Mouse (Mus musculus) forebrain, embryonic 12.5 days (tissue): Measurements from ENCODE around the gene Dlx3. TPM values are rescaled to one million over a fixed set of nuclear protein-coding genes. Genes with fewer than 3 reads are reported as not detected.

Experiments
- ATAC-seq: fragments of 200-750 bp; cut with Nextera tagmentation; 2 replicates; pipeline ENCODE4 v1.8.0; 2017; ENCODE audit warnings: moderate TSS enrichment; ENCODE audit not compliant: low FRiP score
- H3K27ac ChIP-seq: fragments of 300-500 bp; sonication (generic); 2 replicates; pipeline ENCODE4 v1.5.1; 2016; ENCODE audit warnings: mild to moderate bottlenecking
- H3K27me3 ChIP-seq: fragments of 300-500 bp; sonication (generic); 2 replicates; pipeline ENCODE4 v1.6.1; 2016; ENCODE audit warnings: mild to moderate bottlenecking
- H3K36me3 ChIP-seq: fragments of 300-500 bp; sonication (generic); replicated peaks from 2 replicates; pipeline ENCODE4 v1.6.1; 2016; ENCODE audit warnings: mild to moderate bottlenecking
- H3K4me1 ChIP-seq: fragments of 300-500 bp; sonication (generic); 2 replicates; pipeline ENCODE4 v1.6.1; 2016
- H3K4me2 ChIP-seq: fragments of 300-500 bp; sonication (generic); 2 replicates; pipeline ENCODE4 v1.6.1; 2016; ENCODE audit warnings: mild to moderate bottlenecking, moderate library complexity
- H3K4me3 ChIP-seq: fragments of 300-500 bp; sonication (generic); replicated peaks from 2 replicates; pipeline ENCODE4 v1.5.1; 2016; ENCODE audit warnings: mild to moderate bottlenecking
- H3K9ac ChIP-seq: fragments of 300-500 bp; sonication (generic); 2 replicates; pipeline ENCODE4 v1.6.1; 2016; ENCODE audit warnings: mild to moderate bottlenecking
- H3K9me3 ChIP-seq: fragments of 300-500 bp; sonication (generic); 2 replicates; pipeline ENCODE4 v1.6.1; 2016
- WGBS: fragments of 180-500 bp; shearing (Covaris S2); methylation state at CpG from one replicate; pipeline ENCODE4 v1.1.7; 2016; 5-methylcytosine and 5-hydroxymethylcytosine counted together
- polyA plus RNA-seq: library from polyadenylated mRNA; unstranded; fragments of >200 nt; fragmentation: Nextera tagmentation; extraction: Ambion mirVana; gene quantifications from 2 replicates; pipeline ENCODE4 v1.2.1, GENCODE M21; 2016

Dlx3 gene
- polyA plus RNA-seq, 1 experiment from 2014 or later: 1.0 TPM

GRCm38 (mm10) chr11:95139871-95140270 is 20.0 kb downstream of the Dlx3 start:
- 50% methylated on average over 5 of the region's 5 CpGs for WGBS
- Histone ChIP-seq H3K9me3 (no peaks in the 10 kb centered on the region), H3K27ac (no peak overlapping the region), H3K4me2 (no peak overlapping the region), H3K4me3 (no peak overlapping the region), H3K9ac (no peak overlapping the region), H3K27me3 (peaks cover 97% of the 10 kb centered on the region), H3K36me3 (no peaks in the 10 kb centered on the region), H3K4me1 (peaks cover 34% of the 10 kb centered on the region)
- no peak for ATAC-seq

GRCm38 (mm10) chr11:95142258-95142657 is 22.3 kb downstream of the Dlx3 start:
- 12% methylated on average over 10 of the region's 10 CpGs for WGBS
- Histone ChIP-seq H3K27me3 (peaks cover 100% of the 10 kb centered on the region), H3K4me1 (peaks cover 44% of the 10 kb centered on the region), H3K27ac (no peak overlapping the region), H3K9me3 (no peaks in the 10 kb centered on the region), H3K4me2 (no peak overlapping the region), H3K36me3 (no peaks in the 10 kb centered on the region), H3K4me3 (no peak overlapping the region), H3K9ac (no peak overlapping the region)
- no peak for ATAC-seq

DNA sequence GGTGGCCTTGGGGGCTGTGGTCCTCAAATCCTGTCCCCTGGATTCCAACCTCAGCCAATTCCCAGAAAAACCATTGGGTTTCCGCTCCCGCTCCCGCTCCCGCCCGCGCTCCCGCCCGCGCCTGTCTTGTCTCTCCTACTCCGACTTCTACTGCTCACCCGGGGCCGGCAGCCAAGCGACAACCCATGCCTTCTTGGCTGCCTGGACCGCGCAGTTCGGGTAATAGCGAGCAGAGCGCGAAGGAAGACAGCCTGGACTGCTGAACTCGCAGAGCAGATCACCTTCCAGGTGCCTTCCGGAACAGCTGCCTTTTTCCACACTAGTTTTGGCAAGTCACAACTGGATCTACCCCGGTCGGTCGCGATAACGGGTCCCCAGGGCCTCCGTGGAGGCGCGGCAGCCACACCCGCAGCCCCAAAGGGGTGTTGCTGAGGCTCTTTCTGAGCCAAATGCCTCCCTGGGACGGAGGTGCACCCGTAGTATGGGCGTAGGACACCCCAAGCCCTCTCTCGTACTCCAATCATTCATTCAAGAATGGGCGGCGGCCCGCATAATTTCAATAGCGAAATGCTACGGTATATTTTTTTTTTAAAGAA is 23.2 kb downstream of the Dlx3 start:
- Histone ChIP-seq H3K4me2 (no peak overlapping the region; the same call in 1 of the 2 replicates), H3K4me1 (peaks cover 37% of the 10 kb centered on the region), H3K27ac (no peak overlapping the region), H3K9me3 (no peaks in the 10 kb centered on the region), H3K27me3 (peaks cover 100% of the 10 kb centered on the region), H3K9ac (no peak overlapping the region), H3K4me3 (peak overlapping the region; percentile 2; the same call in 1 of the 2 replicates), H3K36me3 (no peaks in the 10 kb centered on the region)
- WGBS: 4% methylated on average over 39 of the region's 39 CpGs
- ATAC-seq: no peak

DNA sequence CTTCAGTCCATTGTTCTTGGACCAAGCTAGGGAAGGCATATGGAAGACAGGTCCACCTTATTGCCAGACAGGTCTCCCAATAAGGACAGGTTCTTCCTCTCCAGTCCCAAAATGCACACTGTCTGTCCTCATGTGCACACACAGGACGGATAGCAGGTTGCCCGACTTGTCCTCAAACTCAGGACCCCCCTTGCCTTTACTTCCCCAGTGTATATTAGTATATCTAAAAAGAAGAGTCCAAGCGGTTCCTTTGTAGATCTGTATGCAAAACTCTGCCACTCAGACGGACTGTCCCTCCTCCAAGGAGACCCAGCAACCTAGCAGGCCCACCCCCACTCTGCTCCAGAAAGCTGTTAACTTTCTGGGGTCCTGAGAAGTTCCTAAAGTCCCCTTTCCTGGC is 23.7 kb downstream of the Dlx3 start:
- ATAC-seq: no peak
- 3% methylated on average over 4 of the region's 4 CpGs for WGBS
- Histone ChIP-seq H3K36me3 (no peaks in the 10 kb centered on the region), H3K9ac (no peak overlapping the region), H3K4me3 (no peak overlapping the region), H3K4me2 (no peak overlapping the region), H3K27me3 (peaks cover 100% of the 10 kb centered on the region), H3K9me3 (no peaks in the 10 kb centered on the region), H3K27ac (no peak overlapping the region), H3K4me1 (peaks cover 31% of the 10 kb centered on the region)

- Histone ChIP-seq H3K9me3 (no peaks in the 10 kb centered on the region), H3K9ac (no peak overlapping the region), H3K4me2 (no peak overlapping the region), H3K27me3 (peaks cover 100% of the 10 kb centered on the region), H3K4me3 (no peak overlapping the region), H3K27ac (no peak overlapping the region), H3K36me3 (no peaks in the 10 kb centered on the region), H3K4me1 (peaks cover 24% of the 10 kb centered on the region)
- ATAC-seq: no peak
- 9% methylated on average over 9 of the region's 9 CpGs for WGBS
These were observed 24.4 kb downstream of the Dlx3 start for GRCm38 (mm10) chr11:95144091-95144945.

GRCm38 (mm10) chr11:95144946-95145483 is 25.1 kb downstream of the Dlx3 start:
- Histone ChIP-seq H3K27me3 (peaks cover 100% of the 10 kb centered on the region), H3K4me1 (peaks cover 22% of the 10 kb centered on the region), H3K9me3 (no peaks in the 10 kb centered on the region), H3K4me2 (peak overlapping the region; percentile 55), H3K36me3 (no peaks in the 10 kb centered on the region), H3K4me3 (peak overlapping the region; percentile 35), H3K27ac (no peak overlapping the region), H3K9ac (no peak overlapping the region)
- under 1% methylated on average over 34 of the region's 34 CpGs for WGBS
- no peak for ATAC-seq

DNA sequence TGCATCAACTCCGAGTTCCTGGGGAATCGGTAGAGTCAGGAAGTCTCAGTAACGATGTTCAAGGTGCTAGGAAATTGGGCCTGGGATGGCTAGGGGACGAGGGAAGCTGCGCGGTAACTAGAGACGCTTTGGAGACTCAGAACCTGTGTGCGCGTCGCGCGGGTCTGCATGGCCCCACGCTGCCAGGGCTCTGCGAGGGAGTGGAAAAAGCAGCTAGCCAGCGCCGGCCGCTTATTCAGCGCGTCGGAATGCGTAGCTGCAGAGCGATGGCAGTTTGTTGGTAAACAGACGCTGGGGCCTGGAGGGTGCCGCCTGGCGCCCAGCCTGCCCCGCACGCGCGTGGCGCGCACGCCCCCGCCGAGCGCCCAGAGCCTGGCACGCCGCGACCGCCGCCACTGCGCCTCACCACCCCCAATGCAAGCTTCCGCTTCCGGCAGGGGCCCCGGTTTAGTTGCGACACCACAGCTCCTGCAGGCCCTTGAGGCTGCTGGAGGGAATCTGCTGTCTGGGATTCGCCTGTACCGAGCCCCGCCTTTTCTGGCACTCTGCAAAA is 26.0 kb downstream of the Dlx3 start, which contains the start of gene Dlx4:
Gene Dlx4 (minus strand): TSS at position 413 of the 553 bp plus-strand sequence.
- Histone ChIP-seq H3K9ac (0 out of 2 replicates have a peak within 1 kb of the TSS, but pooled peaks have one; percentile 13), H3K4me1 (peaks cover 22% of the 10 kb centered on the region), H3K27ac (no peak within 1 kb of the TSS), H3K36me3 (no peaks in the 10 kb centered on the region), H3K27me3 (peaks cover 100% of the 10 kb centered on the region), H3K9me3 (no peaks in the 10 kb centered on the region), H3K4me2 (peak within 1 kb of the TSS; percentile 55), H3K4me3 (peak within 1 kb of the TSS; percentile 35)
- ATAC-seq: no peak
- WGBS: under 1% methylated on average over 48 of the region's 48 CpGs

- H3K4me3 ChIP-seq: no peak overlapping the region
- H3K9ac ChIP-seq: no peak overlapping the region
- WGBS: 2% methylated on average over 9 of the region's 9 CpGs
- peaks cover 14% of the 10 kb centered on the region for H3K4me1 ChIP-seq
- no peak overlapping the region for H3K27ac ChIP-seq
- H3K27me3 ChIP-seq: peaks cover 100% of the 10 kb centered on the region
- no peak overlapping the region for H3K4me2 ChIP-seq
- no peaks in the 10 kb centered on the region for H3K36me3 ChIP-seq
- ATAC-seq: no peak
- H3K9me3 ChIP-seq: no peaks in the 10 kb centered on the region
These were observed 28.8 kb downstream of the Dlx3 start for GRCm38 (mm10) chr11:95148754-95149153.

GRCm38 (mm10) chr11:95149462-95150268 is 29.7 kb downstream of the Dlx3 start:
- ATAC-seq: no peak

DNA sequence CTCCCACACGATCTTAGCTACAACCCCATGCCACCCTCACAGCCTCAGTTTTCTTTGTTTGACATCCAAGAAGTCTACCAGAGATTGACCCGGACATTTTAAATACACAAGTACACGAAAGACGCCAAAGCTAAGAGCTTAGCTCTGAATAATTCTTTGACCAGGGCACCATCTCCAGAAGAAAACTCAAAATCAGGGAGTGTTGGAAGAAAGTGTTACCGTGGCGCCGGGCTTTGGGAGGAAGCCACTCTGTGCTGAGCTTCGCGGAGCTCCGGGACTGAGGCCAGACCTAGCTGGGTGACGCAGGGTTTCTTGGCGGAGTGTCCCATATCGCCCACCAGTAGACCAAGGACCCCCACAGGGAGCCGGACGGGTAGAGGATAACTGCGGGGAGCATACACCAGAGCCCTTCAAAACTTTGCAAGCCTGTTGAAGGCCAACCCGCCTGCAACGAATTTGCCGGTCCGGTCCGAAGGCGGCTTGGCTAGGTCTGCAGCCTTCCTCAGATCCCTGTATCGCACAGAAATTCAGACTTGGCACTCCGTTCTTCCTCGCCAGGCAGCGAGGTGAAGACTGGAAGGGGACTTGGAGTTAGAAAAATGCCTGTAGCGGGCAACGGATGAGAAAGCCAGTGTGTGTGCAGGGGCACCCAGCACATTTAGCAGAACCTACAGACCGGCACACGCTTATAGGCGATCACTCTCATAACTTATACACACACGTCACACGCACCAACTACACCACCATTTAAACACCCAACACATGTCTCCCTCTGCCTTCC is 30.5 kb downstream of the Dlx3 start:
- no peak overlapping the region for H3K4me2 ChIP-seq
- peaks cover 96% of the 10 kb centered on the region for H3K27me3 ChIP-seq
- no peak for ATAC-seq
- H3K27ac ChIP-seq: no peak overlapping the region
- under 1% methylated on average over 33 of the region's 33 CpGs for WGBS
- no peaks in the 10 kb centered on the region for H3K36me3 ChIP-seq
- H3K4me3 ChIP-seq: no peak overlapping the region
- peaks cover 9% of the 10 kb centered on the region for H3K4me1 ChIP-seq
- no peaks in the 10 kb centered on the region for H3K9me3 ChIP-seq
- no peak overlapping the region for H3K9ac ChIP-seq

More at GRCm38 (mm10) chr11:95149462-95150268, 29.7 kb downstream of the Dlx3 start:
- 3% methylated on average over 27 of the region's 27 CpGs for WGBS
- Histone ChIP-seq H3K9me3 (no peaks in the 10 kb centered on the region), H3K27ac (no peak overlapping the region), H3K9ac (no peak overlapping the region), H3K4me3 (no peak overlapping the region), H3K36me3 (no peaks in the 10 kb centered on the region), H3K4me2 (no peak overlapping the region), H3K27me3 (peaks cover 96% of the 10 kb centered on the region), H3K4me1 (peaks cover 14% of the 10 kb centered on the region)

- Histone ChIP-seq H3K36me3 (no peaks in the 10 kb centered on the region), H3K4me3 (no peak overlapping the region), H3K9ac (no peak overlapping the region), H3K4me2 (no peak overlapping the region), H3K4me1 (no peaks in the 10 kb centered on the region; the same call in 1 of the 2 replicates), H3K27ac (no peak overlapping the region), H3K9me3 (no peaks in the 10 kb centered on the region), H3K27me3 (peaks cover 75% of the 10 kb centered on the region)
- no peak for ATAC-seq
- 28% methylated on average over 5 of the region's 5 CpGs for WGBS
These were observed 33.2 kb downstream of the Dlx3 start for GRCm38 (mm10) chr11:95153116-95153515.
